Mouse (Mus musculus) cerebral cortex, adult 2 months (tissue): ENCODE measurements around the gene Tfpt.

Experiments
- WGBS: fragments of 180-500 bp; shearing (Covaris S2); methylation state at CpG from one replicate; pipeline ENCODE4 v1.1.7; 2018; 5-methylcytosine and 5-hydroxymethylcytosine counted together

Gene Tfpt

DNA sequence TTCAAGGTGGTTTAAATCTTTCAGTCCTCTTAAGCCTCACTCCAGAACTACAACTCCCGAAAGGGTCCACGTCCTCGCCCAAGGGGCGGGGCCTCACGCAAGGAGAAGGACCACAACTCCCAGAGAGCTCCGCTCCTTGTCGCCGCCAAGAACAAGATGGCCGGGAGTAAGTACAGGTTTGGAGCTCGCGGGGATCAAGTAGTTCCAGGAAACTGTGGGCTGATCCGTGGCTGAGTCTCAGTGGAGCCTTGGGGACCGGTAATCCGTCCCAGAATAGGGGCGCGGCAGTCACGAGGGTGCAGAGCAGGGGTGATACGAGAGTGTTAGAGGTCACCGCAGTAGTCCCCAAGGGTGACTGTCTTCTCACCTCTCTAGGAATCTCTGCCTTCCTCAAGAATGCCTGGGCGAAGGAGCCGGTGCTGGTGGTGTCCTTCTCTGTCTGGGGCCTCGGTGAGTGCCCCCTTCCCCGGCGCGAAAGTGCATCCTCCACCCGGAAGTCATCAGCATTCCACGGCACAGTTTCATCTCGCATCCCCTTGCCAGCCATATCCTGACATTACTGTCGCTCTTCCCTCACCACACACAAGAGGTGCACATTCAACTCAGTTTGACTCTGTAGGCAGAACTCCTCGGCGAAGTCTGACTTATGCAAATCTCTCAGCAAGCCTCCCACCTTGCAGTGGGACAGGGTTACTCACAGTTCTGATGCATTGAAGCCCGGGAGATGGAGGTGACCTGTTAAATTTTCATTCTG lies 12.3 kb downstream of the Tfpt start, which contains the start of gene Ndufa3:
Gene Ndufa3 (plus strand): TSS at position 132 of the 754 bp plus-strand sequence.
- WGBS = under 1% methylated on average over 32 of the region's 32 CpGs

DNA sequence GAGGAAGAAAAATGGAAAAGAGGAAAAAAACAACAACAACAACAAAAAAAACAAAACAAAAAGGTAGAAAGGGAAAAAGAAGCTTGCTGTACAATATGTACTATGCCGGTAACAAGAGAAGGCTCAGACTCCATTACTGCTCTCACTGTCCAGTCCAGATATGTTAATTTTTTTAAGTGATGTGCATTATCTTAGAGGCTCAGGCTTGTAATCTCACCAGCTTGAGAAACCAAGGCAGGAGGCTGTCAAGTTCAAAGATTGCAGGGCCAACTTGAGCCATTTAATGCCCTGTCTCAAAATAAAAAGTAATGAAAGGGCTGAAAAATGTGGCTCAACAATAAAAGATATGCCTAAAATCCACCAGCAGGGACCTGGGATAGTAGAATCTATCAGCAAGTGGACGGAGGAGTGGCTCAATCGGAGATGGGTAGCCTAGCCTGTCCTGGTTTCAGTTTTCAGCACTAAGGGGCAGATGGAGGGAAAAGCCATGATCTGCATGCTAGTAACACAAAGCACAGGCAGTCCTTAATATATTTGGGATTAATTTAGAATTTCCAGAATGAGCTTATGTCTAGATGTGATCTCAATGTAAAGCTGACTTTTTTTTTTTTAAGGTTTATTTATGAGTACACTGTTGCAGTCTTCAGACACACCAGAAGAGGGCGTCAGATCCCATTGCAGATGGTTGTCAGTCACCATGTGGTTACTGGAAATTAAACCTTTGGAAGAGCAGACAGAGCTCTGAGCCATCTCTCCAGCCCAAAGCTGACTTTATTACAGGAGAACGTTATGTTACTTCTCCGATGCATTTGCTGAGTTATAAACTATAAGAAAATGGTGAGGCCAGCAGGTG lies 13.1 kb downstream of the Tfpt start:
- WGBS = 36% methylated on average over 6 of the region's 6 CpGs

DNA sequence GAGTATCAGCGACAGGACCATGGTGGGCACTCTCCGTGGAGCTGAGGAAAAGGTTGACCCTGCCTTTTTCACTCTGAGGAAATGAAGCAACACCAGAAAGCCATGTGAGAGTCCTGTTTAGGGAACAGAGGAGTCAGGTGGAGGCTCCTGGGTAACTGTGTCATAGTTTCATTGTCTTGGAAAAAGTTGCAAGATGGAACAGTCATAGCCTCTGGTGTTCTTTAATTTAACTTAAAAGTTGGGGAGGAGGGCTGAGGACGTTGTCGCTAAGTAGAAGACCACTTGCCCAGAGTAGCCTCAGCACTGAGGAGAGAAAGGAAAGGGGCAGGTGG lies 13.7 kb downstream of the Tfpt start, which contains the start of gene Oscar:
Gene Oscar (minus strand): TSS at position 101 of the 332 bp plus-strand sequence.
- 81% methylated on average over 4 of the region's 4 CpGs for WGBS

GRCm38 (mm10) chr7:3614021-3614420 lies 15.7 kb downstream of the Tfpt start:
- WGBS = 79% methylated on average over 3 of the region's 3 CpGs

DNA sequence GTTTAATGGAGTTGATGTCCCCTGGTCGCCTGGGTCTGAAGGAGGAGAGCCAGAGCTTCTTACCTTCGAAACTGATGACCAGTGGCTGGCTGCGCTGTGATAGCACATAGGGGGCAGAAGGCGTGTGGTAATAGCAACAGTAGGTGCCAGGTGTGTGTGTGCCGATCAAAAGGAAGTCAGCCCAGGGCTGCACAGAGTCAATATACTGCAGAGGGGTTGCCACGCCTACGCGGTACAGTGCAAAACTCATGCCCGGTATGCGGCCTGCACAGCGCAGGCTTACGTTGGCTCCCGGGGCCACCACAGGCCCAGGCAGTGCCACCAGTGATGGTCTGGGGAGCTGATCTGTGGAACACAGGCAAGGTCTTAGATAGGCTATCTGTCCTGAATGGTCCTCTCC lies 18.7 kb downstream of the Tfpt start:
- WGBS = 91% methylated on average over 13 of the region's 13 CpGs

GRCm38 (mm10) chr7:3610437-3610836 lies 19.3 kb downstream of the Tfpt start:
- 94% methylated on average over 3 of the region's 3 CpGs for WGBS

- WGBS = 54% methylated on average over 3 of the region's 3 CpGs
These were observed 20.6 kb downstream of the Tfpt start for GRCm38 (mm10) chr7:3609082-3609481.

DNA sequence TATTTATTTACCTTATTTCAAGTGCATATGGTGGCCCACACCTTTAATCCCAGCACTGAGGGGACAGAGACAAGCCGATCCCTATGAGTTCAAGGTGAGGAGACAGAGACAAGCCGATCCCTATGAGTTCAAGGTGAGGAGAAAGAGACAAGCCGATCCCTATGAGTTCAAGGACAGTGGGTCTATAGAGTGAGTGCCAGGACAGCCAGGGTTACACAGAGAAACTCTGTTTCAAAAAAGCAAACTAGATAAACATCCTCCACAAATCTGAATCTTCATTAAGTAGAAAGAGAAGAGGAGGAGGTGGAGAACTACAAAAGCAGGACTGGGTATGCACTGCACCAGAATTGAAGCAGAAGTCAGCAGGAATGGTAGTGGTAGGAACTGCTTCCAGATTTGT lies 21.1 kb downstream of the Tfpt start:
- 79% methylated on average over 3 of the region's 3 CpGs for WGBS

DNA sequence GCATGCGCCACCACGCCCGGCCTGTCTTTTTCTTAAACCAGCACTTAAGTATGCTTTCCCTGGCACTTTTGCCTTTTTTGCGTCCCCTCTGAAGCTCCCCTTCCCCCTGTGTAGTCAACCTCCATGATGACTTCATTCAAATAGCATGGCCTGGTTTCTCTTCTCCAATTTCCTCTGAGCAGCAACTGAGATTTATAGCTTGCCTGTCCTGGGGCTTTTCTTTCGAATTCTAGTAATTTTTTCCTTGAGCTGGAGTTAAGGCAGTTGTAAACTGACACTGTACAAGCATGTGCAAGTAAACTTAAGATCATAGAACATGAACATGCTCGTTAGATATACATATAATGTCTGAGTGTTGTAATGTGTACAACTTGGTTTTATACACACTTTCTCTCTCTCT lies 22.3 kb downstream of the Tfpt start:
- 85% methylated on average over 6 of the region's 6 CpGs for WGBS

GRCm38 (mm10) chr7:3606798-3607197 lies 22.9 kb downstream of the Tfpt start:
- 19% methylated on average over 2 of the region's 2 CpGs for WGBS

GRCm38 (mm10) chr7:3601119-3601518 lies 28.6 kb downstream of the Tfpt start:
- WGBS = 6% methylated on average over 4 of the region's 4 CpGs

DNA sequence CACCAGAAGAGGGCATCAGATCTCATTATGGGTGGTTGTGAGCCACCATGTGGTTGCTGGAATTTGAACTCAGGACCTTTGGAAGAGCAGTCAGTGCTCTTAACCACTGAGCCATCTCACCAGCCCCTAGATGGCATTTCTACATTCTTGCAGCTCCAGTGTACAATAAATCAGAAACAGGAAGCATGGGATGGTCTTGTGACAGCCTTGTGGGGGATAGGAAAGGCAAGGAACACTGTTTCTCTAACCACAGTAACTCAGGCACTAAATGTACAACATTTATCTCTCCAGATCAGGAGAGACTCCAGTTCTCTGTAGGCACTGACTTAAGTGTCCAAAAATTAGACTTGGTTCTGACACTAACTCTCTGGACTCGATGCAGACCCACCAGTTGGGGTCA lies 32.0 kb downstream of the Tfpt start:
- 60% methylated on average over 1 of the region's 1 CpGs for WGBS

DNA sequence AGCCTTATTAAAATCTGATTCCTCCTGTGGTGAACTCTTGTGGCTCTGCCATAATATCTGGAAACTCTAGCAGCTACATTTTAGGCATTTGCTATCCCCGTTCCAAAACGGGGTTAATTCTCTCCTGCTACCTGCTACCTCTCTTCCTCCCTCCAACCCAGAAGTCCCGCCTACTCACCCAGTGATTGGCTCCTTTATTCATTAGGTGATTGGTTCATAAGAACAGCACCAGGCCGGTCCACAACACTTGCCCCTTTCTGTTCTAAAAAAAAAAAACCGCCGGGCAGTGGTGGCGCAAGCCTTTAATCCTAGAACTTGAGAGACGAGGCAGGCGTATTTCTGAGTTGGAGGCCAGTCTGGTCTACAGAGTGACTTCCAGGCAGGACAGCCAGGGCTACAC lies 34.6 kb downstream of the Tfpt start:
- WGBS = 20% methylated on average over 9 of the region's 9 CpGs

DNA sequence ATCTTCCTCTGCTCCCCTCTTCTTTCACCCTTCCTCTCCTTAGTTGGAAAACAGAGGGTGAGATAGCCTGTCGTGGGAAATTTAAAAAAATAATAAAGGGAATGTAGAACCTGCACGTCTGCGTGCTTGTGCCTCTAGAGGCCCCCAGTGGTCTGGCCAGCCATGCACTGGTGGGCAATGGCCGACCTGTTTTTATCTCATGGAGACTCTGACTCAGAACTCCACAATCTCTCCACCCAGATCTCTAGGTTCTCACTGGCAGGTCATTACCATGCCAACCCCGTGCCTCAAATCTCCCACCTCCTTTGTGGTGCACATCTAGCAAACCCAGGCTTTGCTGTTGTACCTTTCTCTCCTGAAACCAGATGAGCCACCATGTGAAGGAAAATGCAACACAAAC lies 35.0 kb downstream of the Tfpt start:
- 32% methylated on average over 5 of the region's 5 CpGs for WGBS

GRCm38 (mm10) chr7:3591534-3591933 lies 38.2 kb downstream of the Tfpt start:
- WGBS = 82% methylated on average over 1 of the region's 1 CpGs

GRCm38 (mm10) chr7:3590550-3590949 lies 39.2 kb downstream of the Tfpt start:
- WGBS = 64% methylated on average over 3 of the region's 3 CpGs

- 52% methylated on average over 1 of the region's 1 CpGs for WGBS
These were observed 42.4 kb downstream of the Tfpt start for GRCm38 (mm10) chr7:3587292-3587691.

DNA sequence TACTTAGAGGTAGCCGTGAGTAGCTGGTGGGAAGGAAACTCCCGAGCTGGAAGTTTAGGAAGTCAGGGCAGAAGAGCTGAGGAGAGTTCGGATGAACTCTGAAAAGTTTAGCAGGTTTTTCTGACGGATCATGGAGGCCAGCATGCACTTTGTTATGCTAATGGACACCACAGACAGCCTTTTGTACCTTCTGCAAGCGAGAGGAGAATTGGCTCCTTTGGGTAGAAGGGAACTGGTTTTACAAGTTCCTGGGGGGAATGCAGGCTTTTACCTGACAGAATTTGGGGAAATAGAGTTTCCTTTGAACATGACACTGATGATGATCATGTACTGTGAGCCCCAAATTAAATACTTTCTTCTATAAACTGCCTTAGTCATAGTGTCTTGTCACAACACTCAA lies 43.5 kb downstream of the Tfpt start:
- WGBS = 14% methylated on average over 5 of the region's 5 CpGs

DNA sequence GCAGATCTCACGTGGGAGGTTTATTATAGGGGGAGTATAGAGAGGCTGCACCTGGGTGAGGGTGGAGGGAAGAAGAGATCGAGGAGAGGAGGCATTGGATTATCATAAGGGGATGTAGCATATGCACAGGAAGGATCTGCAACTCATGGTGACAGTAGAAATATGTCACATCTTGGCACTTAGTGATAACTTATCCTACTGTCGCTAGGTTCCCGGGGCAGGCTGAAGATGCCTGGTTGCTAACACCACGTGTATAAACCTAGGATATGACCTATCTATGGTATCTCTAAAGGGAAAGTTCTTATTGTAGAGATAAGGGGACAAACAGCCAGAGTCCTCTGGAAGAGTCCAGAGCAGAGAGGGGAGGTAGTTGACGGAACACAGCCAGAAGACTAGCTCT lies 44.0 kb downstream of the Tfpt start:
- WGBS = 18% methylated on average over 6 of the region's 6 CpGs

DNA sequence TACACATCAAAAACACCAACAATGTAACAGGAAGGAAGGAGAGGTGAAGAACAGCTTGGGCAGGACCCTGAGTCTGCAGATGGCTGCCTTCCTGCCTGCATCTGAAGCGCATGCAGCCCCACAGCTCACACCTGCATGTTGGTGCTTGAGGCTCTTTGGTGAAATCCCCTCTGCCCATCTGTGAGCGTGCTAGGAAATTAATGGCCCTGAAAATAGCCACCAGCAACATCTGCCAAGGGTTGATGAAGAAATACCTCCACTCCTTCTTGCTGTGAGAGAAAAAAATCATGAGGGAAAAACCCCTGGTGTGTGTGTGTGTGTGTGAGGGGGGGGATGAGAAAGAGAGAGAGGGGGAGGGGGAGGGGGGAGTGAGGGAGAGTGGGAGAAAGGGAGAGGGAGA lies 49.7 kb downstream of the Tfpt start:
- WGBS = 74% methylated on average over 2 of the region's 2 CpGs

- WGBS = 78% methylated on average over 6 of the region's 6 CpGs
These were observed 50.7 kb downstream of the Tfpt start for GRCm38 (mm10) chr7:3578952-3579546.

DNA sequence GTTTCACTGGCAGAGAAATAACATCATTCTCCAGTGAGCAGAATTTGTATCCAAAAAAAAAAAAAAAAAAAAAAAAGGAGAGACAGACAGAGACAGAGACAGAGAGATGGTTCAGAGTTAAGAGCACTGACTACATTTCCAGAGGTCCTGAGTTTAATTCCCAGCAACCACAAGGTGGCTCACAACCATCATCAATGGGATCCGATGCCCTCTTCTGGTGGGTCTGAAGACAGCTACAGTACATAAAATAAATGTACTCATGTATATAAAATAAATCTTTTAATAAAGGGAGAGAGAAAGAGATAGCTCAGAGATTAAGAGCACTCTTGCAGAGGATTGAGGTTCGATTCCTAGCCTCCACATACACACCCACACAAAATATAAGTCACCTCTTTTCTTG lies 51.5 kb downstream of the Tfpt start:
- 86% methylated on average over 2 of the region's 2 CpGs for WGBS
